Mouse (Mus musculus): ENCODE data around the gene Clstn1. TPM values are rescaled to one million over a fixed set of nuclear protein-coding genes. Genes with fewer than 3 reads are reported as not detected.
A peak's percentile ranks its signal among the peaks of the same experiment; 100 is the strongest.

The Clstn1 gene
- polyA plus RNA-seq, 2 experiments = 51.2 to 58.2 TPM

DNA sequence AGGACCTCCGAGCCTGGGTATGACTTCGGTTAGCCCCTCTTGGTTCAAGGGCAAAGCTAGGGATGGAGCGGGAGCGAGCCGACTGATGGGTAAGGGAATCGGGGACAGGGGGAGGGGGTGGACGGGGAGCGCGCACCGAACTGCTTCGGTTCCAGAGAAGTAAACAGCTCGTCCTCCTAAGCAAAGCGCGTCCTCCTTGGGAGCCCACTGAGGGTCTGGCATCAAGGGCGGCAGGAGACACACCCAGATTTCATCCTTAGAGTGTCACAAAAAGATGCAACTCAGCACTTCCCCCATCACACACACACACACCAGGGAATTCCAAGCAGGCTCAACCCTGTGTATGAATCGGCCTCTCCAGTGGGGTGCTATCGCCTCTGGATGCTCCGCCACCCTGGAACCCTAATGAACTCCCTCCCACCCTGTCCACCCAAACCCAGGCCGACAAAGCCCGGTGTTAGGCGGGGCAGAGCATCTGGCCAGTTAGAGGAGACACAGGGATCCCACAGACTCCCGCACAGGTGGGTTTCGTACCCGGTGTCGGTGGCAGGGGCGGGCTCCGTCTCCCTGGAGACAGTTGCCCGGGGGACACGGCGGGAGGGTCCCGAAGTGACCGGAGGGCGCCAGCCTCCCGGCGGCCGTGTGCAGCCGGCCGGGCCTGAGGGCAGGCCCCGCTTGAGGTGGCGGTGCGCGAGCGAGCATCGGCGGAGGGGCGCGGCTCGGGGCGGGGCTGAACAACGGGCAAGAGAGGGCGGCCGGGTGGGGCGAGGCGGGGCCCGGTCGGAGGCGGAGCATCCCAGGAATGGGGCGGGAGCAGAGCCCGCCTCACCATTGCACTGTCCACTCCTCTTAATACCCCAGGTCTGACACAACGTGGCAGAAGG is 89.4 kb downstream of the Clstn1 start:
- peak; percentile 58; the same call in 1 of the 2 replicates for TF ChIP-seq POLR2A (IDR thresholded peaks at IDR 0.05; ENCODE audit: borderline replicate concordance, extremely low read depth, insufficient read depth, insufficient read length)
- Histone ChIP-seq H3K9me3 (ENCODE audit: control insufficient read depth, low read length) (no peaks in the 10 kb centered on the region), H3K4me2 (replicated peaks; ENCODE audit: low read depth, low read length, severe bottlenecking) (peak overlapping the region; percentile 97), H3K27me3 (ENCODE audit: control insufficient read depth, insufficient read depth, low read length) (peaks cover 4% of the 10 kb centered on the region; the same call in 1 of the 2 replicates), H3K4me3 (replicated peaks; ENCODE audit: low read length) (peak overlapping the region; percentile 66), H3K4me1 (ENCODE audit: control insufficient read depth, insufficient read depth, low read length) (no peaks in the 10 kb centered on the region; the same call in 1 of the 2 replicates), H3K27ac (replicated peaks; ENCODE audit: low read depth, low read length) (no peak overlapping the region), H3K36me3 (ENCODE audit: control insufficient read depth, insufficient read depth, low read length) (no peaks in the 10 kb centered on the region), H3K9ac (ENCODE audit: low read depth, low read length, severe bottlenecking) (peak overlapping the region; percentile 66)
- DNase-seq (ENCODE audit: low spot score) = peak; percentile 52
- WGBS = under 1% methylated on average over 60 of the region's 60 CpGs
- peak; percentile 90 for ATAC-seq (ENCODE audit: low FRiP score, low read depth)

DNA sequence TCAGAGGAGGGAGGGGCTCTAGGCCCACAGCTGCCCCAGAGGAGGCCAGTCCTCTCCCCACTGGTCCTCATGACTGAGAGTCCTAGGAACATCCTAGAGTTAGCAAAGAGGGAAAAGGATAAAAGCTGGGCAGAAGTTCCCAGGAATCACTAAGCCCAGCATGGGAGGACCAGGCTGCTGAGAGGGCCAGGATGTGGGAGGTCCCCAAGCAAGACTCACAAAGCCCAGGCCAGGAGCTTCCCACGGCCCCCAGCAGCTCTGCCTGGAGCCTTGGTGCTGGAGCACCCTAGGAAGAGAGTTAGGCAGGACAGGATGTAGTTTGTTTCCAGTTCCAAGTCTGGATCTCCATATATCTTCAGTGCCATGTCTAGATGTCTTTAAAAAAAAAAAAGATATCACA is 91.7 kb downstream of the Clstn1 start:
- Histone ChIP-seq H3K36me3 (ENCODE audit: control insufficient read depth, insufficient read depth, low read length) (no peaks in the 10 kb centered on the region), H3K4me3 (replicated peaks; ENCODE audit: low read length) (no peak overlapping the region), H3K9ac (ENCODE audit: low read depth, low read length, severe bottlenecking) (no peak overlapping the region), H3K27me3 (ENCODE audit: control insufficient read depth, insufficient read depth, low read length) (peaks cover 4% of the 10 kb centered on the region; the same call in 1 of the 2 replicates), H3K27ac (replicated peaks; ENCODE audit: low read depth, low read length) (no peak overlapping the region), H3K4me2 (replicated peaks; ENCODE audit: low read depth, low read length, severe bottlenecking) (no peak overlapping the region), H3K9me3 (ENCODE audit: control insufficient read depth, low read length) (no peaks in the 10 kb centered on the region), H3K4me1 (ENCODE audit: control insufficient read depth, insufficient read depth, low read length) (no peaks in the 10 kb centered on the region; the same call in 1 of the 2 replicates)
- DNase-seq (ENCODE audit: low spot score) (no peak), ATAC-seq (ENCODE audit: low FRiP score, low read depth) (no peak)
- 57% methylated on average over 1 of the region's 1 CpGs for WGBS
- no peak for TF ChIP-seq POLR2A (IDR thresholded peaks at IDR 0.05; ENCODE audit: borderline replicate concordance, extremely low read depth, insufficient read depth, insufficient read length)

DNA sequence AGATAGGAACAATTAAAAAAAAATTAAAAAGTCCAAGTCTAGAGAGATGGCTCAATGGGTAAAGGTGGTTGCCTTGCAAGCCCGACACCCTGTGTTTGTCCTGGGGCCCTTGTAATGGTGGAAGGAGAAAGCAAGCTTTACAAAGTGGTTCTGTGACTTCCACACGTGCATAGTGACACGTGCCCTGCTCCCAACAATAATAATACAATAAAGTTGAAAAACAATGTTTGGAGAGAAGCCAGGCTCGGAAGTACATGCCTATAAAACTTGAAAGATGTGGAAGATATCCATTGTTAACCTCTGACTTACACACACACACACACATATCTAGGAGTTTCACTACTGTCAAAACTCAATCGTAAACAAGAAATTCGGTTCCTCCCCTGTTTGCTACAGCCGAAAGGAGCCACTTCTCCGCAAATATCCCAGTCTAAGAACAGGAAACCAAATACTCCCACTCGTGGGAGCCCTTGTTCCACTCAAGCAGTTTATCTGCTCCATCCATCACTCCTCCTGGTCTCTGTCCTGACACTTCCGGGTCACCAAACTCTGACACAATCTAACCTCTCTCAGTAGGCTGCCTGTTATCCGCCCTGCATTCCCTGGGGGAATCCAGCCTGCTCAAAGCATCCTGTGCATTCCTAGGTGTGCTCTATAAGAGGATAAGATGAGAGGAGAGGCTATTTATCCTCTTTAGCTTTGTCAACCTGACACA is 92.9 kb downstream of the Clstn1 start:
- Histone ChIP-seq H3K27ac (replicated peaks; ENCODE audit: low read depth, low read length) (no peak overlapping the region), H3K36me3 (ENCODE audit: control insufficient read depth, insufficient read depth, low read length) (no peaks in the 10 kb centered on the region), H3K9ac (ENCODE audit: low read depth, low read length, severe bottlenecking) (no peak overlapping the region), H3K4me3 (replicated peaks; ENCODE audit: low read length) (no peak overlapping the region), H3K4me2 (replicated peaks; ENCODE audit: low read depth, low read length, severe bottlenecking) (no peak overlapping the region), H3K27me3 (ENCODE audit: control insufficient read depth, insufficient read depth, low read length) (peaks cover 4% of the 10 kb centered on the region; the same call in 1 of the 2 replicates), H3K4me1 (ENCODE audit: control insufficient read depth, insufficient read depth, low read length) (no peaks in the 10 kb centered on the region; the same call in 1 of the 2 replicates), H3K9me3 (ENCODE audit: control insufficient read depth, low read length) (no peaks in the 10 kb centered on the region)
- no peak for TF ChIP-seq POLR2A (IDR thresholded peaks at IDR 0.05; ENCODE audit: borderline replicate concordance, extremely low read depth, insufficient read depth, insufficient read length)
- DNase-seq (ENCODE audit: low spot score) (no peak), ATAC-seq (ENCODE audit: low FRiP score, low read depth) (no peak)
- 63% methylated on average over 11 of the region's 11 CpGs for WGBS

DNA sequence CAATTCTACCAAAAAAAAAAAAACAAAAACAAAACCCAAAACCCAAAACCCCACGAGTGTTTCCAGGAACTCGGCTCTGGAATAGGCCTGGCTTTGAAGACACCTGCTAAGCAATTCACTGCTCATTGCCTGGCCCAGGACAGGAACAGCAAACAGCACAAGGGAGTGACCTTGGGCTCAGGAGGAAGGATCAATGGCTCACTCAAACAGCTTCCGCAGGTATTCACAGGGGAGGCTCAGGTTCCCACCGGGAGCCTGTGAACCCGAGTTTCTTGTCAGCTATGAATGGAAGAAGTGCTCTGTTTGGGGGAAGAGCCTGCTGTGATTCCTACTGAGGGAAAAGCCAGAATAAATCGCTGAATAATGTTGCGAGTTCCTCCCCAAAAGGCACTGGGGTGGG is 97.6 kb downstream of the Clstn1 start:
- 8% methylated on average over 7 of the region's 7 CpGs for WGBS
- Histone ChIP-seq H3K36me3 (ENCODE audit: control insufficient read depth, insufficient read depth, low read length) (no peaks in the 10 kb centered on the region), H3K4me1 (ENCODE audit: control insufficient read depth, insufficient read depth, low read length) (no peaks in the 10 kb centered on the region), H3K4me2 (replicated peaks; ENCODE audit: low read depth, low read length, severe bottlenecking) (no peak overlapping the region), H3K9ac (ENCODE audit: low read depth, low read length, severe bottlenecking) (no peak overlapping the region), H3K4me3 (replicated peaks; ENCODE audit: low read length) (no peak overlapping the region), H3K27me3 (ENCODE audit: control insufficient read depth, insufficient read depth, low read length) (no peaks in the 10 kb centered on the region), H3K27ac (replicated peaks; ENCODE audit: low read depth, low read length) (no peak overlapping the region), H3K9me3 (ENCODE audit: control insufficient read depth, low read length) (no peaks in the 10 kb centered on the region)
- TF ChIP-seq POLR2A (IDR thresholded peaks at IDR 0.05; ENCODE audit: borderline replicate concordance, extremely low read depth, insufficient read depth, insufficient read length) = no peak
- DNase-seq (ENCODE audit: low spot score) = no peak
- ATAC-seq (ENCODE audit: low FRiP score, low read depth) = no peak

DNA sequence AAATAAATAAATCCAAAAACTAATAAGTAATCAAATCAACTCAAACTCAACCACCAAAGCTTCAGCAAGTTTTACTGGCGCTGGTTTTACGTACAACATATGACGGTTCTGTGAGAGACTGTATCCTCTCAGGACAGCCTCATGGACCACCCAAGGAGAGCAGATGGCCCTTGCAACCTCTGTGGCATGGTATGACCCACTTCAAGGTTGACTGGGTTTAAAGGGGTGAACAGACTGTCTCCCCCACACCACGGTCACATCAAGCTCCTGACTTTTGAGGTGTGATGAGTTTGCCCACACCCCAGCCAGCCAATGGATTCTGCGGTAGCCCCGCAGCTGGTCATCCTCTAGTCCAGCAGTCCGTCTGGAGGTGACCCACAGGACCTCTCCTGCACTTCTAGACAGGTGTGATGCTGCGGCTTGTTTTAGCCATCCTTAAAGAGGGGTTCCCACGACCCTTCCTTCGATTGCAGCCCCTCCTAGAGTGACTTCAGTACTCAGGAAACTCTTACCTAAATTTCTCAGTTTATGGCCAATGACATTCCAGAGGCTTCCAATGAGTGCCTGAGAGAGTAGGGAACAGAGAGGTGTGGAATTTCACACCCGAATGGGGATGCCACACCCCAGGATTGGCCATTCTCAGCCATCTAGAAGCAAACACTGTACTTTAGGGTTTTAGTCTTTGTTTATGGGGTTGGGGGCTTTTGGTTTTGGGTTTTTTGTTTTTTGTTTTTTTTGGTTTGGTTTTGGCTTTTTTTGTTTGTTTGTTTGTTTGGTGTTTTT is 98.8 kb downstream of the Clstn1 start:
- H3K4me2 ChIP-seq (replicated peaks; ENCODE audit: low read depth, low read length, severe bottlenecking) = no peak overlapping the region
- H3K27ac ChIP-seq (replicated peaks; ENCODE audit: low read depth, low read length) = no peak overlapping the region
- 51% methylated on average over 11 of the region's 11 CpGs for WGBS
- no peaks in the 10 kb centered on the region for H3K27me3 ChIP-seq (ENCODE audit: control insufficient read depth, insufficient read depth, low read length)
- ATAC-seq (ENCODE audit: low FRiP score, low read depth) = no peak
- H3K9me3 ChIP-seq (ENCODE audit: control insufficient read depth, low read length) = no peaks in the 10 kb centered on the region
- no peak overlapping the region for H3K4me3 ChIP-seq (replicated peaks; ENCODE audit: low read length)
- DNase-seq (ENCODE audit: low spot score) = no peak
- H3K36me3 ChIP-seq (ENCODE audit: control insufficient read depth, insufficient read depth, low read length) = no peaks in the 10 kb centered on the region
- H3K9ac ChIP-seq (ENCODE audit: low read depth, low read length, severe bottlenecking) = no peak overlapping the region
- no peak for TF ChIP-seq POLR2A (IDR thresholded peaks at IDR 0.05; ENCODE audit: borderline replicate concordance, extremely low read depth, insufficient read depth, insufficient read length)
- no peaks in the 10 kb centered on the region for H3K4me1 ChIP-seq (ENCODE audit: control insufficient read depth, insufficient read depth, low read length)

Measured in limb, embryonic 14.5 days (tissue).